Mouse (Mus musculus): Measurements from ENCODE around the gene 2410131K14Rik. TPM values are rescaled to one million over a fixed set of nuclear protein-coding genes. Genes with fewer than 3 reads are reported as not detected.

2410131K14Rik gene
- total RNA-seq, 1 experiment from 2014 or later = 3.3 TPM

GRCm38 (mm10) chr5:118294086-118294864 lies 49.2 kb downstream of the 2410131K14Rik start:
- ATAC-seq (replicated peaks in 1 of 2; ENCODE audit: insufficient read depth in 1 of 2, low FRiP score in 2 of 2, low TSS enrichment in 1 of 2, low read depth in 1 of 2, poor library complexity in 2 of 2, severe bottlenecking in 2 of 2) = peak; percentile 27 to 39; a peak in 1 of 4 replicates

- ATAC-seq (replicated peaks in 1 of 2; ENCODE audit: insufficient read depth in 1 of 2, low FRiP score in 2 of 2, low TSS enrichment in 1 of 2, low read depth in 1 of 2, poor library complexity in 2 of 2, severe bottlenecking in 2 of 2) = no peak
Measured at GRCm38 (mm10) chr5:118294865-118295258, 49.8 kb downstream of the 2410131K14Rik start.

GRCm38 (mm10) chr5:118297338-118297746 lies 52.3 kb downstream of the 2410131K14Rik start:
- ATAC-seq (replicated peaks in 1 of 2; ENCODE audit: insufficient read depth in 1 of 2, low FRiP score in 2 of 2, low TSS enrichment in 1 of 2, low read depth in 1 of 2, poor library complexity in 2 of 2, severe bottlenecking in 2 of 2) = no peak

- ATAC-seq (replicated peaks in 1 of 2; ENCODE audit: insufficient read depth in 1 of 2, low FRiP score in 2 of 2, low TSS enrichment in 1 of 2, low read depth in 1 of 2, poor library complexity in 2 of 2, severe bottlenecking in 2 of 2) = no peak
Measured at GRCm38 (mm10) chr5:118299720-118300400, 54.8 kb downstream of the 2410131K14Rik start.

- ATAC-seq (replicated peaks in 1 of 2; ENCODE audit: insufficient read depth in 1 of 2, low FRiP score in 2 of 2, low TSS enrichment in 1 of 2, low read depth in 1 of 2, poor library complexity in 2 of 2, severe bottlenecking in 2 of 2) = no peak
Measured at GRCm38 (mm10) chr5:118302466-118303155, 57.6 kb downstream of the 2410131K14Rik start.

GRCm38 (mm10) chr5:118304970-118305618 lies 60.1 kb downstream of the 2410131K14Rik start:
- ATAC-seq (replicated peaks in 1 of 2; ENCODE audit: insufficient read depth in 1 of 2, low FRiP score in 2 of 2, low TSS enrichment in 1 of 2, low read depth in 1 of 2, poor library complexity in 2 of 2, severe bottlenecking in 2 of 2) = peak; percentile 67 to 77

GRCm38 (mm10) chr5:118310389-118310788 lies 65.4 kb downstream of the 2410131K14Rik start:
- no peak for ATAC-seq (replicated peaks in 1 of 2; ENCODE audit: insufficient read depth in 1 of 2, low FRiP score in 2 of 2, low TSS enrichment in 1 of 2, low read depth in 1 of 2, poor library complexity in 2 of 2, severe bottlenecking in 2 of 2)

- ATAC-seq (replicated peaks in 1 of 2; ENCODE audit: insufficient read depth in 1 of 2, low FRiP score in 2 of 2, low TSS enrichment in 1 of 2, low read depth in 1 of 2, poor library complexity in 2 of 2, severe bottlenecking in 2 of 2) = no peak
Measured at GRCm38 (mm10) chr5:118311251-118311650, 66.2 kb downstream of the 2410131K14Rik start.

GRCm38 (mm10) chr5:118313766-118314165 lies 68.7 kb downstream of the 2410131K14Rik start:
- ATAC-seq (replicated peaks in 1 of 2; ENCODE audit: insufficient read depth in 1 of 2, low FRiP score in 2 of 2, low TSS enrichment in 1 of 2, low read depth in 1 of 2, poor library complexity in 2 of 2, severe bottlenecking in 2 of 2) = no peak

Other genes starting within 250 kb of the 2410131K14Rik start
- gene Tesc, start 217.5 kb upstream of the 2410131K14Rik start, total RNA-seq (2017) = 1.0 TPM in 1 of 2 replicates, not detected in the other
- gene Fbxw8, start 89.8 kb upstream of the 2410131K14Rik start, total RNA-seq (2017) = 20.3 and 23.1 TPM in 2 replicates
- gene Hrk, start 80.6 kb upstream of the 2410131K14Rik start, total RNA-seq (2017) = not detected in 2 replicates
- gene Rnft2, start 111 bp upstream of the 2410131K14Rik start, total RNA-seq (2017) = not detected in 2 replicates